Mouse (Mus musculus) erythroid progenitor cell, adult 5-6 weeks (primary cell): ENCODE results near the gene Ptprc. TPM values are rescaled to one million over a fixed set of nuclear protein-coding genes. Genes with fewer than 3 reads are reported as not detected.

ENCODE experiments used
- ATAC-seq: replicated peaks from 2 replicates; pipeline ENCODE4 v1.8.0; 2016; ENCODE audit warnings: moderate number of reproducible peaks, mild to moderate bottlenecking, moderate TSS enrichment, inconsistent platforms; ENCODE audit not compliant: poor library complexity, low FRiP score, severe bottlenecking
- total RNA-seq, 2 experiments: library from RNA; stranded (forward) in 1 of 2; stranded (reverse) in 1 of 2; fragments of 150-400 nt in 1 of 2; fragments of 186-747, 209-891 nt in 1 of 2; gene quantifications; 2 replicates each; pipeline versions ENCODE4 v1.2.3 to v1.2.4; 2015 to 2017; ENCODE audit warnings: low replicate concordance in 2 of 2

Ptprc gene
- 101 and 117 TPM in 2 replicates for total RNA-seq (2015; ENCODE audit: low replicate concordance)
- 55.3 and 66.4 TPM in 2 replicates for total RNA-seq (2017; ENCODE audit: low replicate concordance)

- ATAC-seq, result no peak
Observed at GRCm38 (mm10) chr1:138175494-138175893, at the start of gene Ptprc. TSS of gene Ptprc (minus strand) at chr1:138175708.

- ATAC-seq, result no peak
Observed at GRCm38 (mm10) chr1:138214736-138215458, 39.4 kb upstream of the Ptprc start.

- no peak for ATAC-seq
Observed at GRCm38 (mm10) chr1:138210387-138211024, 35.0 kb upstream of the Ptprc start.

GRCm38 (mm10) chr1:138209751-138210150, 34.2 kb upstream of the Ptprc start:
- ATAC-seq, result no peak

- no peak for ATAC-seq
Observed at GRCm38 (mm10) chr1:138206041-138206440, 30.5 kb upstream of the Ptprc start.

GRCm38 (mm10) chr1:138191689-138192508, 16.4 kb upstream of the Ptprc start:
- peak; percentile 25; the same call in 1 of the 2 replicates for ATAC-seq

- ATAC-seq, result no peak
Observed at GRCm38 (mm10) chr1:138188131-138188530, 12.6 kb upstream of the Ptprc start.

- ATAC-seq, result no peak
Observed at GRCm38 (mm10) chr1:138185904-138186303, 10.4 kb upstream of the Ptprc start.

- no peak for ATAC-seq
Observed at GRCm38 (mm10) chr1:138180081-138180480, 4.6 kb upstream of the Ptprc start.

- 0 out of 2 replicates have a peak, but pooled peaks have one; percentile 26 for ATAC-seq
Observed at GRCm38 (mm10) chr1:138174705-138175492, 609 bp downstream of the Ptprc start.

- peak; percentile 26; the same call in 1 of the 2 replicates for ATAC-seq
Observed at GRCm38 (mm10) chr1:138174143-138174542, 1.4 kb downstream of the Ptprc start.

- ATAC-seq, result no peak
Observed at GRCm38 (mm10) chr1:138173669-138174068, 1.8 kb downstream of the Ptprc start.

GRCm38 (mm10) chr1:138172547-138172946, 3.0 kb downstream of the Ptprc start:
- ATAC-seq, result no peak

GRCm38 (mm10) chr1:138172096-138172495, 3.4 kb downstream of the Ptprc start:
- no peak for ATAC-seq

GRCm38 (mm10) chr1:138166233-138166771, 9.2 kb downstream of the Ptprc start:
- no peak for ATAC-seq

GRCm38 (mm10) chr1:138162638-138163037, 12.9 kb downstream of the Ptprc start:
- no peak for ATAC-seq

GRCm38 (mm10) chr1:138158921-138159320, 16.6 kb downstream of the Ptprc start:
- no peak for ATAC-seq

GRCm38 (mm10) chr1:138158236-138158635, 17.3 kb downstream of the Ptprc start:
- ATAC-seq, result no peak

GRCm38 (mm10) chr1:138157709-138158108, 17.8 kb downstream of the Ptprc start:
- no peak for ATAC-seq
